ENCODE assay signal across 11 mouse cellular contexts in the genomic region with DNA sequence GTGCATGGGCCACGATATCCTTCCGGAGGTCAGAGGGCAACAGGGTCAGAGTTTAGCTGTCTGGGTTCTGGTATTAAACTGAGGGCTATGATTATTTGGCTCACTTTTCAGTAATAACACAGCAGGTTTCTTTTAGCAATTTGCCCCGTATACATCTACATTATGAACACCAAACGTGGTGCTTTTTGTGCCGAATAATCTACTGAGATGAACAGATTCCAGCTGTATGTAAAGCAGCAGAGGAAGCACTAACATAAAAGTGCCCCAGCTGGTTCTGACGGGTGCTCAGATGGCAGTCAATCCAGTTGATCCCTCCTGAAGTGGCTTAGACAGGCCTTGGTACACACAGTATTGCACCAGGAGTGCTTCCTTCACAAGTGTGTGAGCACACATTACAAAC. TPM values are rescaled to one million over a fixed set of nuclear protein-coding genes. Genes with fewer than 3 reads are reported as not detected.
"Had no signal": no experiment of that assay in that cellular context is flagged by ENCODE, and none has a peak within 500 bp of the region (broad histone marks: within the 10 kb centered on the region; RNA-seq: fewer than 3 reads in every experiment).

No protein-coding gene starts in this region.

RNA-seq across cellular contexts. Expression of a gene that starts 21.2 kb away (rescaled TPM):
- polyA plus RNA-seq: neural tube, embryonic 14.5 days; testis, adult 2 months had no signal

RNA-seq across cellular contexts. Expression of a gene that starts 22.6 kb away (rescaled TPM):
- polyA plus RNA-seq: neural tube, embryonic 12.5 days; neural tube, embryonic 13.5 days; neural tube, embryonic 14.5 days; neural tube, embryonic 15.5 days; stomach, embryonic 16.5 days; stomach, postnatal 0 days had no signal

RNA-seq across cellular contexts. Expression of a gene that starts 60.0 kb away (rescaled TPM):
- polyA plus RNA-seq: neural tube, embryonic 12.5 days; neural tube, embryonic 13.5 days; neural tube, embryonic 14.5 days; neural tube, embryonic 15.5 days; small intestine, adult 2 months; stomach, embryonic 14.5 days; stomach, embryonic 15.5 days; stomach, embryonic 16.5 days; stomach, postnatal 0 days; testis, adult 2 months; thymus, postnatal 0 days had no signal
